Mouse (Mus musculus): Measurements from ENCODE around the gene Pbx2.

DNA sequence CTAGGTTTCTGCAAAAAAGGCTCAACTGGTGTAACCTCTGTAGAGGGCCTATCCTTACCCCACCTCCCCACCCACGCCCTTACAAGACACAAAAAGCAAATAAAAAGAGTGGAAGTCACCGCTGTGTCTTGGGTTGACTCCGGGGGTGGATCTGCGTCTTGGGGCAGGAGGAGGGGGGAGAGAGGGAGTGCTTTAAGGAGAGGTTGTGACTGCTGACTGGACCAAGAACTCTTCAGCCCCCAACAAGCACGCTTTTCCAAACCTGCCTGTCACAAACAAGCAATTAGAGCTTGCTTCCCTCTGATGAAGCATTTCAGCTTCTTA is 37.5 kb downstream of the Pbx2 start:
- TF ChIP-seq TCF12 (IDR thresholded peaks at IDR 0.05; ENCODE audit: insufficient read depth, poor library complexity, severe bottlenecking) (no peak), POLR2A (IDR thresholded peaks at IDR 0.05; ENCODE audit: insufficient read length, low read depth) (no peak), E2F4 (IDR thresholded peaks at IDR 0.05; ENCODE audit: insufficient read depth) (no peak)

All from myocyte (in vitro differentiated cells).